Mouse (Mus musculus) embryonic facial prominence, embryonic 12.5 days (tissue): ENCODE measurements around the gene Slc4a2. TPM values are rescaled to one million over a fixed set of nuclear protein-coding genes. Genes with fewer than 3 reads are reported as not detected.

Experiments
- ATAC-seq: fragments of 200-750 bp; cut with Nextera tagmentation; 2 replicates; pipeline ENCODE4 v1.8.0; 2017; ENCODE audit not compliant: insufficient number of reproducible peaks, insufficient read depth, low FRiP score, low TSS enrichment
- H3K27ac ChIP-seq: fragments of 300-500 bp; sonication (generic); 2 replicates; pipeline ENCODE4 v1.5.1; 2016; ENCODE audit warnings: mild to moderate bottlenecking
- H3K27me3 ChIP-seq: fragments of 300-500 bp; sonication (generic); 2 replicates; pipeline ENCODE4 v1.6.1; 2016; ENCODE audit warnings: mild to moderate bottlenecking, moderate library complexity
- H3K36me3 ChIP-seq: fragments of 300-500 bp; sonication (generic); 2 replicates; pipeline ENCODE4 v1.6.1; 2016; ENCODE audit warnings: mild to moderate bottlenecking
- H3K4me1 ChIP-seq: fragments of 300-500 bp; sonication (generic); 2 replicates; pipeline ENCODE4 v1.6.1; 2016
- H3K4me2 ChIP-seq: fragments of 300-500 bp; sonication (generic); replicated peaks from 2 replicates; pipeline ENCODE4 v1.6.1; 2016; ENCODE audit warnings: mild to moderate bottlenecking, moderate library complexity
- H3K4me3 ChIP-seq: fragments of 300-500 bp; sonication (generic); 2 replicates; pipeline ENCODE4 v1.5.1; 2016; ENCODE audit warnings: mild to moderate bottlenecking
- H3K9ac ChIP-seq: fragments of 300-500 bp; sonication (generic); 2 replicates; pipeline ENCODE4 v1.6.1; 2016; ENCODE audit warnings: mild to moderate bottlenecking, moderate library complexity
- H3K9me3 ChIP-seq: fragments of 300-500 bp; sonication (generic); 2 replicates; pipeline ENCODE4 v1.6.1; 2016; ENCODE audit warnings: mild to moderate bottlenecking, moderate library complexity
- WGBS: fragments of 180-500 bp; shearing (Covaris S2); methylation state at CpG from one replicate; pipeline ENCODE4 v1.1.7; 2016; 5-methylcytosine and 5-hydroxymethylcytosine counted together
- polyA plus RNA-seq: library from polyadenylated mRNA; unstranded; fragments of >200 nt; fragmentation: Nextera tagmentation; extraction: Ambion mirVana; gene quantifications from 2 replicates; pipeline ENCODE4 v1.2.1, GENCODE M21; 2016

The Slc4a2 gene
- polyA plus RNA-seq, 1 experiment from 2014 or later, result 49.8 TPM

DNA sequence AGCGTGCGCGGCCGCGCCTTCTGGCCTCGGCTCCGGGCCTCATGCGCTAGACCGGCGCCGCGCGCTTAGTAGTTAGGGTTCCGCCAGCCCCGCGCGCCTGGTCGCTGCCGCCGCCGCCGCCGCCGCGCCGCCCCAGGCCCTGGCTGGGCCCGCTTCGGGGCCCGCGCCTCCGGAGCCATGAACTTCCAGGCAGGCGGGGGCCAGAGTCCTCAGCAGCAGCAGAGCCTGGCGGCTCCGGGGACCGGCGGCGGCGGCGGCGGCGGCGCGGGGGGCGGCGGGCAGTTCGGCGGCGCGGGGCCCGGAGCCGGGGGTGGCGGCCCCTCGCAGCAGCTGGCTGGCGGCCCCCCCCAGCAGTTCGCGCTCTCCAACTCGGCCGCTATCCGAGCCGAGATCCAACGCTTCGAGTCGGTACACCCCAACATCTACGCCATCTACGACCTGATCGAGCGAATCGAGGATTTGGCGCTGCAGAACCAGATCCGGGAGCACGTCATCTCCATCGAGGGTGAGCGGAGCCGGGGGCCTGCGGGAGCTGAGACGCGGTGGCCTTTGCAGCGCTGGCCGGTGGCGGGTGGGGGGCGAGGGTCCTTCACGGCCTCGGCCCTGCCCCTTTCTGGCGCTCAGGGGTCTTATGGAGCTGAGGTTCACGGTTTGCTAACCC is 28.5 kb downstream of the Slc4a2 start, which contains the start of gene Agap3:
TSS of gene Agap3 (plus strand) at position 148 of the 661 bp plus-strand sequence.
- Histone ChIP-seq H3K4me1 (peaks cover 50% of the 10 kb centered on the region), H3K9ac (peak within 1 kb of the TSS; percentile 97), H3K9me3 (no peaks in the 10 kb centered on the region), H3K27ac (peak within 1 kb of the TSS; percentile 97), H3K4me3 (peak within 1 kb of the TSS; percentile 84), H3K27me3 (no peaks in the 10 kb centered on the region), H3K4me2 (peak within 1 kb of the TSS; percentile 97), H3K36me3 (peaks cover 2% of the 10 kb centered on the region; the same call in 1 of the 2 replicates)
- ATAC-seq, result peak; percentile 37; the same call in 1 of the 2 replicates
- under 1% methylated on average over 76 of the region's 85 CpGs for WGBS

GRCm38 (mm10) chr5:24452691-24453233 is 29.1 kb downstream of the Slc4a2 start:
- no peaks in the 10 kb centered on the region for H3K9me3 ChIP-seq
- H3K4me3 ChIP-seq, result peak overlapping the region; percentile 84
- H3K27me3 ChIP-seq, result no peaks in the 10 kb centered on the region
- H3K27ac ChIP-seq, result peak overlapping the region; percentile 97; the same call in 1 of the 2 replicates
- H3K4me2 ChIP-seq, result peak overlapping the region; percentile 97
- peak overlapping the region; percentile 97 for H3K9ac ChIP-seq
- under 1% methylated on average over 29 of the region's 29 CpGs for WGBS
- H3K36me3 ChIP-seq, result peaks cover 8% of the 10 kb centered on the region; the same call in 1 of the 2 replicates
- peak; percentile 49 for ATAC-seq
- peaks cover 45% of the 10 kb centered on the region for H3K4me1 ChIP-seq

DNA sequence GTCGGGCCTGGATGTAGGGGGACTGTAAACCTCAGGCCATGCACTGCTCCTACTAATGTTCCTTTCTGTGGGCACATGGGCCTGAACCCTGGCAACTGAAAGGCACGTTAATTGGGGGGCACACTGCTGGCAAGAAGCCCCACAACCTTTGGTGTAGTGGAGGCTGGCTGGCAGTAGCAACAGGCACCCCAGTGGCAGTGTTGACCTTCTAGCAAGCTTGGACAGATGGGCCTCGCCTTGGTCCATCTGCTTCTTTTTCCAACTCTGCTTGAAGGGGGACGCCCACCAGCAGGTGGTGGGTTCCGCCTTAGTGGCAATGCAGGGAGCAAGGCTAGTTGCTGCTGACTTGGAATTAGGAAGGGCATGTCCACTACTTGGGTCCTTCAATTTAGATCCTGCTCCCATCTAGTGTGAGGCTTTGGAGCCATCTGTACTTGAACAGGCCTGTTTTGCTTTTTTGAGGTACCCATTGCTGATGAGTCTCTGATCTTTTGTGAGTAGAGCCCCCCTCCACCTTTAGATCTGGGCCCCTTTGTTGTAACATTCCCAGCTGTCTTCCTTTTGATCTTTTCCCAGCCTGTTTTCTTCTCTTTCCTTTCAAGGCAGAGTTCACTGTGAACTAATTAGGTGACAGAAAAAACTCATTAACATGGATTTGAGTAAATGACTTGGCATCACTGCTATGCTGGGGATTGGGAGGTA is 29.8 kb downstream of the Slc4a2 start:
- H3K4me2 ChIP-seq, result peak overlapping the region; percentile 97
- H3K27me3 ChIP-seq, result no peaks in the 10 kb centered on the region
- WGBS, result 18% methylated on average over 5 of the region's 5 CpGs

GRCm38 (mm10) chr5:24453985-24454303 is 30.3 kb downstream of the Slc4a2 start:
- H3K4me2 ChIP-seq, result peak overlapping the region; percentile 97
- peak overlapping the region; percentile 84 for H3K4me3 ChIP-seq
- no peaks in the 10 kb centered on the region for H3K27me3 ChIP-seq
- 0 out of 2 replicates have a peak overlapping the region, but pooled peaks have one; percentile 23 for H3K27ac ChIP-seq
- peaks cover 42% of the 10 kb centered on the region for H3K4me1 ChIP-seq
- peaks cover 18% of the 10 kb centered on the region for H3K36me3 ChIP-seq
- H3K9ac ChIP-seq, result no peak overlapping the region
- ATAC-seq, result no peak
- 8% methylated on average over 2 of the region's 2 CpGs for WGBS
- H3K9me3 ChIP-seq, result no peaks in the 10 kb centered on the region

More for the DNA sequence above, 29.8 kb downstream of the Slc4a2 start:
- Histone ChIP-seq H3K9me3 (no peaks in the 10 kb centered on the region), H3K27ac (peak overlapping the region; percentile 97; the same call in 1 of the 2 replicates), H3K4me1 (peaks cover 42% of the 10 kb centered on the region), H3K4me3 (peak overlapping the region; percentile 84), H3K36me3 (peaks cover 13% of the 10 kb centered on the region), H3K9ac (peak overlapping the region; percentile 97)
- ATAC-seq, result no peak

DNA sequence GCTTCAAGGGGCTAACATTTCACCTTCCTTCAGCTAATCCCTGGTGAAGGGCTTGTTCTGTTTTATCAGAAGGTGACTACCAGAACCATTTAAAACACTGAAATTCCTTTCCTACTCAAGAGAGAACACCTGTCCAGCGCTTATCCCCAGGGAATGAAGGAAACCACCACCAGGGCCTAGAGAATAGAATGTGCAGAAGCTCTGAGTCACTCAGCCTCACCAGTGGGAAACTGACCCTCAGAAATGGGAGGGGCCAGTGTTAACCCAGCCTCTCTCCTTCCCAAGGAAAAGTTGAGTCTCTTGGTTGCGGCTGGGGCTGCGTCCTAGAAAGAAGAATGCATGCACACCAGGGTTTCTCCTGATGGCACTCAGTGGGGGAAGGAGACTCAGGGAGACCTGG is 31.4 kb downstream of the Slc4a2 start:
- H3K9me3 ChIP-seq, result no peaks in the 10 kb centered on the region
- peak overlapping the region; percentile 55 for H3K27ac ChIP-seq
- WGBS, result 50% methylated on average over 3 of the region's 3 CpGs
- no peak for ATAC-seq
- no peaks in the 10 kb centered on the region for H3K27me3 ChIP-seq
- peaks cover 42% of the 10 kb centered on the region for H3K4me1 ChIP-seq
- H3K36me3 ChIP-seq, result peaks cover 18% of the 10 kb centered on the region
- H3K4me3 ChIP-seq, result no peak overlapping the region
- no peak overlapping the region for H3K9ac ChIP-seq
- H3K4me2 ChIP-seq, result peak overlapping the region; percentile 2; the same call in 1 of the 2 replicates

GRCm38 (mm10) chr5:24455613-24456012 is 32.0 kb downstream of the Slc4a2 start:
- Histone ChIP-seq H3K4me3 (no peak overlapping the region), H3K36me3 (peaks cover 18% of the 10 kb centered on the region), H3K27ac (peak overlapping the region; percentile 55), H3K4me1 (peaks cover 42% of the 10 kb centered on the region), H3K4me2 (peak overlapping the region; percentile 2), H3K9ac (no peak overlapping the region), H3K27me3 (no peaks in the 10 kb centered on the region), H3K9me3 (no peaks in the 10 kb centered on the region)
- WGBS, result 55% methylated on average over 7 of the region's 7 CpGs
- no peak for ATAC-seq

GRCm38 (mm10) chr5:24466762-24467161 is 43.1 kb downstream of the Slc4a2 start:
- Histone ChIP-seq H3K9me3 (no peaks in the 10 kb centered on the region), H3K27me3 (no peaks in the 10 kb centered on the region), H3K27ac (no peak overlapping the region), H3K36me3 (peaks cover 3% of the 10 kb centered on the region; the same call in 1 of the 2 replicates), H3K4me1 (peaks cover 21% of the 10 kb centered on the region), H3K4me3 (no peak overlapping the region), H3K9ac (no peak overlapping the region), H3K4me2 (no peak overlapping the region)
- 60% methylated on average over 12 of the region's 12 CpGs for WGBS
- no peak for ATAC-seq

DNA sequence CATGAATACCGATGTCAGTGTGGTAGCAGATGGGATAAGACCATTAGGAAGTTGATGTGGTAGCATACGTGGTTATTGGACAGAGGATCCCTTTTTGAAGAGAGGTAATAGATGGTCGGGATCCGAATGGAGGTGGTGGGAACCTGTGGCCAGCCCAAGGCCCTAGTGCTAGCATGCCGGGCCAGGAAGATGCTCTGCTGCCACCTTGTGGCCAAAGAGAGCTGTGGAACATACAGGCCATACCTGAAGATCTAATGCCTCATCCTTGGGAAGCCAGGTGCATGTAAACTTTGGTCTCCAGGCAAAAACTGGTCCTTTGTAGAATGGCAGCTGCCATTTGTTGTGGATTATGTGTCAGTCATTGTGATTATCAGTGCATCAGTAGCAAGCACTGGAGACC is 47.0 kb downstream of the Slc4a2 start:
- no peak overlapping the region for H3K27ac ChIP-seq
- H3K36me3 ChIP-seq, result no peaks in the 10 kb centered on the region
- H3K4me1 ChIP-seq, result peaks cover 55% of the 10 kb centered on the region
- no peaks in the 10 kb centered on the region for H3K9me3 ChIP-seq
- ATAC-seq, result no peak
- peaks cover 24% of the 10 kb centered on the region; the same call in 1 of the 2 replicates for H3K27me3 ChIP-seq
- H3K4me3 ChIP-seq, result no peak overlapping the region
- 8% methylated on average over 5 of the region's 5 CpGs for WGBS
- H3K4me2 ChIP-seq, result no peak overlapping the region
- no peak overlapping the region for H3K9ac ChIP-seq

- ATAC-seq, result no peak
- WGBS, result 12% methylated on average over 7 of the region's 7 CpGs
- H3K27ac ChIP-seq, result peak overlapping the region; percentile 75
- H3K9ac ChIP-seq, result no peak overlapping the region
- H3K36me3 ChIP-seq, result peaks cover 13% of the 10 kb centered on the region
- H3K4me3 ChIP-seq, result 0 out of 2 replicates have a peak overlapping the region, but pooled peaks have one; percentile 2
- H3K9me3 ChIP-seq, result no peaks in the 10 kb centered on the region
- peaks cover 25% of the 10 kb centered on the region; the same call in 1 of the 2 replicates for H3K27me3 ChIP-seq
- peaks cover 55% of the 10 kb centered on the region for H3K4me1 ChIP-seq
- peak overlapping the region; percentile 28 for H3K4me2 ChIP-seq
These were observed 49.4 kb downstream of the Slc4a2 start for GRCm38 (mm10) chr5:24472884-24473619.

- peak overlapping the region; percentile 57 for H3K9ac ChIP-seq
- peak overlapping the region; percentile 64 for H3K4me2 ChIP-seq
- 2% methylated on average over 70 of the region's 77 CpGs for WGBS
- H3K4me1 ChIP-seq, result peaks cover 52% of the 10 kb centered on the region
- peak; percentile 36; the same call in 1 of the 2 replicates for ATAC-seq
- peak overlapping the region; percentile 68 for H3K27ac ChIP-seq
- H3K4me3 ChIP-seq, result peak overlapping the region; percentile 39
- peaks cover 25% of the 10 kb centered on the region; the same call in 1 of the 2 replicates for H3K27me3 ChIP-seq
- peaks cover 24% of the 10 kb centered on the region for H3K36me3 ChIP-seq
- no peaks in the 10 kb centered on the region for H3K9me3 ChIP-seq
These were observed 50.5 kb downstream of the Slc4a2 start for GRCm38 (mm10) chr5:24474025-24474722.
